Mouse (Mus musculus) lung, adult 2 months (tissue): ENCODE measurements at regions not wholly inside any gene's neighbourhood (a gene's known extent, or its start where the extent isn't known, plus 50 kb on each side); places are given as distances from the start of the nearest gene placed in this dataset.

Experiments
- CTCF ChIP-seq: fragments of 200-500 bp; IDR thresholded peaks from 2 replicates; pipeline ENCODE4 v1.5.1; 2011; ENCODE audit warnings: mild to moderate bottlenecking, low read length, control low read depth; ENCODE audit not compliant: insufficient read depth
- POLR2A ChIP-seq: fragments of 200-500 bp; IDR thresholded peaks from 2 replicates; pipeline ENCODE4 v1.6.1; 2011; ENCODE audit warnings: low read depth, mild to moderate bottlenecking, control low read depth, low read length, borderline replicate concordance; ENCODE audit errors: extremely low read depth

- TF ChIP-seq POLR2A (no peak), CTCF (peak; percentile 61)
These were observed 52.0 kb upstream of the Hcn1 start for GRCm38 (mm10) chr13:117550108-117550507.
